Mouse (Mus musculus): ENCODE results near the gene Vmn1r170.

GRCm38 (mm10) chr7:23630422-23630821 is 24.4 kb downstream of the Vmn1r170 start, which contains the start of gene Vmn1r171:
- TF ChIP-seq GATA1 (IDR thresholded peaks at IDR 0.05; ENCODE audit: borderline replicate concordance, low read length) (no peak), FLI1 (IDR thresholded peaks at IDR 0.05; ENCODE audit: low read length) (no peak)

All from megakaryocyte, embryonic 14.5 days (primary cell).